7 mouse cellular contexts compared by ENCODE assay signal in genomic region chr11:84069034-84069370, GRCm38 (mm10). TPM values are rescaled to one million over a fixed set of nuclear protein-coding genes. Genes with fewer than 3 reads are reported as not detected.
DNase-seq lines count a peak whose midpoint lies in the region; ATAC-seq lines count a peak whose summit lies in the region.

Gene Dusp14, minus strand, starts transcription at chr11:84069261.

- H3K27ac ChIP-seq in lung, embryonic 15.5 days = peak within 1 kb of the TSS; percentile 74
- no peak within 1 kb of the TSS for H3K27ac ChIP-seq in forebrain, embryonic 11.5 days (ENCODE audit: low read depth, low read length)
- H3K27ac ChIP-seq in kidney, embryonic 16.5 days (ENCODE audit: low read length) = peak within 1 kb of the TSS; percentile 53
- H3K27ac ChIP-seq in midbrain, embryonic 11.5 days (ENCODE audit: low read depth, low read length) = no peak within 1 kb of the TSS

- H3K9ac ChIP-seq in lung, embryonic 15.5 days = peak within 1 kb of the TSS; percentile 62
- peak within 1 kb of the TSS; percentile 83 for H3K9ac ChIP-seq in forebrain, embryonic 11.5 days (ENCODE audit: low read length)
- H3K9ac ChIP-seq in kidney, embryonic 16.5 days (replicated peaks; ENCODE audit: low read length) = peak within 1 kb of the TSS; percentile 81
- H3K9ac ChIP-seq in midbrain, embryonic 11.5 days (ENCODE audit: low read length) = peak within 1 kb of the TSS; percentile 75

- peaks cover 45% of the 10 kb centered on the region for H3K4me1 ChIP-seq in lung, embryonic 15.5 days
- peaks cover 10% of the 10 kb centered on the region for H3K4me1 ChIP-seq in forebrain, embryonic 11.5 days (replicated peaks; ENCODE audit: control insufficient read depth, insufficient read depth, low read length)
- peaks cover 35% of the 10 kb centered on the region for H3K4me1 ChIP-seq in kidney, embryonic 16.5 days (ENCODE audit: insufficient read depth, low read length)
- peaks cover 16% of the 10 kb centered on the region for H3K4me1 ChIP-seq in midbrain, embryonic 11.5 days (ENCODE audit: control insufficient read depth, insufficient read depth, low read length)

- intact Hi-C loops in gastrocnemius, postnatal 14 days (cut with DNase I; ENCODE audit: low total_unique reads) = no loop called here

- peak within 1 kb of the TSS; percentile 89 for H3K4me2 ChIP-seq in lung, embryonic 15.5 days
- peak within 1 kb of the TSS; percentile 84 for H3K4me2 ChIP-seq in forebrain, embryonic 11.5 days (ENCODE audit: low read depth, low read length, severe bottlenecking)
- peak within 1 kb of the TSS; percentile 91 for H3K4me2 ChIP-seq in kidney, embryonic 16.5 days (replicated peaks; ENCODE audit: low read depth, low read length)
- H3K4me2 ChIP-seq in midbrain, embryonic 11.5 days = peak within 1 kb of the TSS; percentile 86

- no peaks in the 10 kb centered on the region for H3K36me3 ChIP-seq in lung, embryonic 15.5 days
- H3K36me3 ChIP-seq in forebrain, embryonic 11.5 days (ENCODE audit: control insufficient read depth, insufficient read depth, low read length) = no peaks in the 10 kb centered on the region
- H3K36me3 ChIP-seq in kidney, embryonic 16.5 days (ENCODE audit: insufficient read depth, low read length) = no peaks in the 10 kb centered on the region
- no peaks in the 10 kb centered on the region for H3K36me3 ChIP-seq in midbrain, embryonic 11.5 days (ENCODE audit: control insufficient read depth, insufficient read depth, low read length)

- 12% methylated on average over 11 of the region's 11 CpGs for WGBS in lung, embryonic 15.5 days
- WGBS in forebrain, embryonic 11.5 days = 17% methylated on average over 11 of the region's 11 CpGs
- 6% methylated on average over 11 of the region's 11 CpGs for WGBS in kidney, embryonic 16.5 days
- WGBS in midbrain, embryonic 11.5 days = 12% methylated on average over 11 of the region's 11 CpGs

- no peak for ATAC-seq in lung, embryonic 15.5 days (ENCODE audit: borderline replicate concordance, extremely low read depth, low FRiP score, low TSS enrichment)
- ATAC-seq in forebrain, embryonic 11.5 days (replicated peaks; ENCODE audit: low FRiP score) = no peak
- peak; percentile 72 for ATAC-seq in kidney, embryonic 16.5 days (ENCODE audit: low FRiP score, low TSS enrichment)
- no peak for ATAC-seq in midbrain, embryonic 11.5 days (ENCODE audit: low FRiP score)

- no peaks in the 10 kb centered on the region for H3K9me3 ChIP-seq in lung, embryonic 15.5 days
- no peaks in the 10 kb centered on the region for H3K9me3 ChIP-seq in forebrain, embryonic 11.5 days (ENCODE audit: control insufficient read depth, low read length)
- no peaks in the 10 kb centered on the region for H3K9me3 ChIP-seq in kidney, embryonic 16.5 days (ENCODE audit: low read length)
- H3K9me3 ChIP-seq in midbrain, embryonic 11.5 days (ENCODE audit: control insufficient read depth, low read length) = no peaks in the 10 kb centered on the region

- H3K27me3 ChIP-seq in lung, embryonic 15.5 days = peaks cover 32% of the 10 kb centered on the region
- peaks cover 12% of the 10 kb centered on the region for H3K27me3 ChIP-seq in forebrain, embryonic 11.5 days (ENCODE audit: control insufficient read depth, insufficient read depth, low read length)
- peaks cover 10% of the 10 kb centered on the region; the same call in 1 of the 2 replicates for H3K27me3 ChIP-seq in kidney, embryonic 16.5 days (ENCODE audit: insufficient read depth, low read length)
- peaks cover 28% of the 10 kb centered on the region for H3K27me3 ChIP-seq in midbrain, embryonic 11.5 days (ENCODE audit: control insufficient read depth, insufficient read depth, low read length)

- H3K4me3 ChIP-seq in lung, embryonic 15.5 days = peak within 1 kb of the TSS; percentile 59
- peak within 1 kb of the TSS; percentile 66 for H3K4me3 ChIP-seq in forebrain, embryonic 11.5 days (ENCODE audit: low read depth, low read length)
- H3K4me3 ChIP-seq in kidney, embryonic 16.5 days (ENCODE audit: low read length) = peak within 1 kb of the TSS; percentile 70
- peak within 1 kb of the TSS; percentile 69 for H3K4me3 ChIP-seq in midbrain, embryonic 11.5 days (ENCODE audit: low read depth, low read length)

- DNase-seq in lung, postnatal 14 days = no peak
- DNase-seq in adrenal gland, postnatal 10 days = peak; percentile 12
- DNase-seq in forebrain, embryonic 11.5 days (ENCODE audit: low spot score) = no peak
- DNase-seq in midbrain, embryonic 11.5 days (ENCODE audit: low spot score, missing footprints) = peak; percentile 86
- no peak for DNase-seq in gastrocnemius, postnatal 14 days

RNA-seq across cellular contexts. Expression of gene Dusp14, which starts in this region (rescaled TPM):
- 20.7 and 24.3 TPM in 2 replicates for polyA plus RNA-seq in lung, embryonic 15.5 days (2015; fragmentation: Nextera tagmentation; extraction: Ambion mirVana)
- total RNA-seq in adrenal gland, postnatal 10 days (2021) = 1 to 10 TPM; 3.0 to 4.0 TPM
- 12.8 and 17.8 TPM in 2 replicates for polyA plus RNA-seq in forebrain, embryonic 11.5 days (2014; fragmentation: Nextera tagmentation; extraction: Ambion mirVana)
- polyA plus RNA-seq in kidney, embryonic 16.5 days (2015; fragmentation: Nextera tagmentation; extraction: Ambion mirVana) = 45.4 and 54.6 TPM in 2 replicates
- polyA plus RNA-seq in midbrain, embryonic 11.5 days (2014; fragmentation: Nextera tagmentation; extraction: Ambion mirVana) = 7.2 and 8.8 TPM in 2 replicates
- total RNA-seq in gastrocnemius, postnatal 14 days (2021) = 10 to 100 TPM in 1 of 2 experiments, 1 to 10 TPM in 1; 9.7 to 12.4 TPM

Comparison
In these comparisons a context has a peak if more than half of its experiments do, and no peak if none do; other contexts are left out.
1. H3K27ac ChIP-seq: peak in lung, embryonic 15.5 days (single experiment) and kidney, embryonic 16.5 days (single experiment); none in forebrain, embryonic 11.5 days (single experiment) and midbrain, embryonic 11.5 days (single experiment).
2. DNase-seq: peak in adrenal gland, postnatal 10 days (single experiment) and midbrain, embryonic 11.5 days (single experiment); none in lung, postnatal 14 days (single experiment), forebrain, embryonic 11.5 days (single experiment) and gastrocnemius, postnatal 14 days (single experiment).
3. Peak in every context shown above with its lines, with median percentiles within 50 percentile points of each other: H3K4me2 ChIP-seq, H3K4me3 ChIP-seq and H3K9ac ChIP-seq.